Mouse (Mus musculus): ENCODE results near the gene Rnd2. TPM values are rescaled to one million over a fixed set of nuclear protein-coding genes. Genes with fewer than 3 reads are reported as not detected.

The Rnd2 gene
- 7.1 TPM for polyA plus RNA-seq (2014; fragmentation: Illumina TruSeq; extraction: RNeasy Lipid Tissue Mini Kit (QIAGEN cat#74804); ENCODE audit: low read depth, low replicate concordance)

DNA sequence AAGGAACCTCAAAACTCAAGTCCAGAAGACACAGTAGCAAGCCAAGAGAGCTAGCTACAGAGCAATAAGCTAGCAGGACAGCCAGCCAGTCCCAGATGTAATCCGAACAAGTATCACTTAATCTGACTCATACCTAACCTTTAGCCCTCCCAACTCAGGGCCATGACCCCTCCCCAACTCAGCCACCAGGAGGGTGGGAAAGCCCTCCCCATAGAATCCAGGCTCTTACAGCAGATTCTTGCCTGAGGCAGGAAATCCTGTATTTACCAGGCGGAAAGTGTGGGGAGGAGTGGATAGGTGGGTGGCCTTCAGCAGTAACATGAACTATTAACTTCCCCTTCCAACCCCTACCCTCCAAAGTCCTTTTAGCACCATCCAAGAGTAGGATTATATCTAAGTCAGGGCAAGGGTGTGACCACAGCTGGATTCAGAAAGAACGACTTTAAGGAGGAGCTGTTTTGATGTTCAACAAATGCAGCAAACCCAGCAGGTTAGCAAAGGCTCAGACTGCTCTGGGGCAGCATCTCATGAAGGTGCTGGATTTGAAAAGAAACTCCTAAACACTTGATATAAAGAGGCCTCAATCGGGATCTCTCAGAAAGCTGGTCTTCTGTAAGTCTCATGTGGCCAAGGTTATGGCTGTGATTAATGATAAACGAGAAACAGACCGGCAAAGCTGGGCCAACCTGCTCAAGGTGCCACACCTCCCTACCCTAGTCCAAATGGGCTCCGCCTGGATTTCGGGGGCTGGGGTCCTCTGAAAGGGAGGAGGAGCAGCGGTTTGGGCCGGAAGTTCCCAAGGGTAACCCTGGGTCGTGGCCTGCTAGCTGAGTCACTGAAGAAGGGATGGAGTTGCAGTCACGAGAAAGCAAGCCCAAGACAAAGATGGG lies at the start of gene Rnd2:
Rnd2 (plus strand) TSS at position 789 of the 890 bp plus-strand sequence.

DNA sequence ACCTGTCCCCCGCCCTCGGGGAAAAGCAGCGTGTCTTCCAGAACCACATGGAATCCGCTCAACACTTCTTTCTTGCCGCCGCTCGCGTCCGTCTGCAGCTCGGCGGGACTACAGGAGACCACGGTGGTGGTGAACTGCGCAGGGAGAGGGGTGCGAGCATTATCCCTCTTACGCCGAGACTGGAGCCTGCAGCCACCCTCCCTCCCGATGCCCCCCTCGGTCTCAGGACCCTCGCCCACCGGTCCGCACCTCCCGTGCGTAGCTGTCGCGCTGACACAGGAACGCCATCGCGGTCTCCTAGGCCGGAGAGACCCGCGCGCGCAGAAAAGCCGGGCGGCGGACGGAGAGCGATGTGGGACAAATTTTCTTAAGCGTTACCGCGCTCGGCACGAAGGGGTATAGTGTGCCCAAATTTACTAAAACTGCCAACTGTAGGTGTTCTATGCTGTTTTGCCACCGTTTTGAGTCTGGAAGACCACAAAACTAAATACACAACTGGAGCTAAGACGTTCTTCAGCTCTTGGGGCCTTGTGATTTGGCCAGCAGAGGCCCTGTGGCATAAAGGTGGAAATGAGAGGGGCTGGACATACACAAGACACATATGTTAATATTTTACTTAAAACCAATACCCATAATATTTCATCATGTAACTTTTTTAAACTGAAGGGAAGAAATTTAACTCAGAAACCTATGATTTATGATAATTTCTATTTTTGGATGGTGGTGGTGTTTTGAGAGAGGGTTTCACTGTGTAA lies 47.5 kb upstream of the Rnd2 start, which contains the start of gene Aarsd1:
Aarsd1 (minus strand) TSS at position 515 of the 755 bp plus-strand sequence.

DNA sequence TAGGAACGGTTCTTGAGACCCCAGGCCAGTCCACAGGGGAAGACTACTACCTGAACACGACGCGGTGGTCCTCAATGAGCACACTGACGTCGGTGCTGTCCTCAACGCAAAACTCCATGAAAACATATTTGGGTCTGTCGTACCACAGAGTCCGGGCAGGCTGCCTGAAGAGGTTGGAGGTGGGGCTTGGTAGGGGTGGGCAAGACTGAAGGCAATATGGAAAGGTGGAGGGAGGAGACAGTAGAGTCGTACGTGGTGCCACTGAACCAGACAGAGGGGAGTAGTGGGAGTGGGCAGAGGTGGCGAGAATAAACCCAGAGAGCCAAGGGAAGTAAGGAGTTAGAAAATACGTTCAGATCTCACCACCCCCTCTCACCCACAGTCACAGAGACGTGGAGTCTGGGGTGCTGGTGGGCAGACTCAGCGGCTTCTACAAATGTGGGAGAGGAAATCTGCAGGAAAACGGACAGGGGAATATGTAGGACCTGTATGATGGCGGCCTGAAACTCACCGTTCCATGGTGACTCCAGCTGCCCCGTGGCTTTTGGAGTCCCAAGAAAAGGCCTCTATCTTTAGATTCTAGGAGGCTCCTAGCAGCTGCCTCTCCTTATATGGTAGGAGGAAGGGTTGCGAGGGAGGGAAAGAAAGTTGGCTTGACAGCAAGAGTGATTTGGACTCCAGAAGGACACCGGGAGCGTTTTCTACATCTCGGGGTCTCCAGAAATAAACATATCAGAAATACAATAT lies 40.5 kb upstream of the Rnd2 start, which contains the start of gene Gm27029:
Gm27029 (minus strand) TSS at position 692 of the 747 bp plus-strand sequence.

DNA sequence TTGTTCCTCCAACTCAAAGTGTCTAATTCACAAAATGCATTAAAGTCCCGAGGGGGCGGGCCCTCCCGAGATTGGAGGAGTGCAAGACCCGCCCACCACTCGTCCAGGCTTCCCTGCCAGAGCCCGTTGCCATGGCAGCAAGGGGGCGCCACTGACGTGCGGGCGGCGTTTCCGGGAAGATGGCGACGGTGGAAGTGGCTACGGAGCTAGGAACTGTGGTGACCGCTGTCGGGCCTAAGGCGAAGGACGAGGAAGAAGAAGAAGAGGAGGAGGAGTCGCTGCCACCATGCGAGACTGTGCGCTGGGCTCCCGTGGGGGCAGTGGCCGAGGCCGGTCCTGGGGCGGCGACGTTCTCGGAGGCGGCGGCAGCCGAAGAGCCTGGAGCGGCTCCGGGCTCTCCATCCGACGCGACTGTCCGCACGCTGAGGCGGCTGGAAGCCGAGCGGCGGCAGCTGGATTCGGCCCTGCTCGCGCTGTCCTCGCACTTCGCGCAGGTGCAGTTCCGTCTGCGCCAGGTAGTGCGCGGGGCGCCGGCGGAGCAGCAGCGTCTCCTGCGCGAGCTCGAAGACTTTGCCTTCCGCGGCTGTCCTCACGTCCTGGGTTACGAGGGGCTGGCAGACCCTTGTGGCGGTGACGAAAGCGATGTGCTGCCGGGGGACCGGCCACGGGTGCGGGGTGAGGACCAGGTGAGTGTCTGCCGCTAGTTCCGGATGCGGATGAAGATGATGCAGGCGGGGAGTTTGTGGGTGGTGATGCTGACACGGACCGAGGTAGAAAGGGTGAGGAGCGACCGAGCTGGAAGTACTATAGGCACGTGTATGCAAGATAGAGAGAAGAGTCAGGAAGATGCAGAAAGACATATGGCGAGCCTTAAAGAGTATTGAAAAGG lies 39.6 kb upstream of the Rnd2 start, which contains the start of the genes Rundc1 and Ptges3l:
Rundc1 (plus strand) TSS at position 161 of the 889 bp plus-strand sequence.
Ptges3l (minus strand) TSS at position 409 of the 889 bp plus-strand sequence.

DNA sequence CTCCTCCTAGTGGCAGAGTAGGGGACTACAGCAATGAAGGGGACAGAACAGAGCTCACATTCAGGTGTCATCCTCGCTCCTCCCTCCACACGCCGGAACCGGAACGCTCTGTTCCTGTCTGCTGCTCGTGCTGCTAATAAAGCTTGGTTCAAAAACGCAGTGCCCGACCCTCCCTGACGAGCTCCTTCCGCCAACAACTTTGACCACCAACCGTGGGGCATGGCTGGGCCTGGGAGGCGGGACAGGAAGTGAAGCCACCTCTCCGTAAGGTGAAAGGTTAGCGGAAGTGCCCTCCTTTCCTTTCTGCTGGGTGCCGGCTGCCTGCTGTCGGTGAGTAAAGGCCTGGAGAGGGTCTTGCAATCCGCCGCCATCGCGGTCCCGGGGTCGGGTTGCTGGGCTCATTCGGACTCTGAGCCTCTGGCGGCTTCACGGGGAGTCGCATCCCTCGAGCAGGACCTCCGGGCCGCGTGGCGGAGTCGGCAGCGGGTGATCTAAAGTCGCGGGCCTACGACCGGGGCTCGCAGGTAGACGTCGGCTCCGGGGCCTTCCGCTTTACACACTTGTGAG lies 22.6 kb upstream of the Rnd2 start, which contains the start of gene Rpl27:
Rpl27 (plus strand) TSS at position 172 of the 567 bp plus-strand sequence.

DNA sequence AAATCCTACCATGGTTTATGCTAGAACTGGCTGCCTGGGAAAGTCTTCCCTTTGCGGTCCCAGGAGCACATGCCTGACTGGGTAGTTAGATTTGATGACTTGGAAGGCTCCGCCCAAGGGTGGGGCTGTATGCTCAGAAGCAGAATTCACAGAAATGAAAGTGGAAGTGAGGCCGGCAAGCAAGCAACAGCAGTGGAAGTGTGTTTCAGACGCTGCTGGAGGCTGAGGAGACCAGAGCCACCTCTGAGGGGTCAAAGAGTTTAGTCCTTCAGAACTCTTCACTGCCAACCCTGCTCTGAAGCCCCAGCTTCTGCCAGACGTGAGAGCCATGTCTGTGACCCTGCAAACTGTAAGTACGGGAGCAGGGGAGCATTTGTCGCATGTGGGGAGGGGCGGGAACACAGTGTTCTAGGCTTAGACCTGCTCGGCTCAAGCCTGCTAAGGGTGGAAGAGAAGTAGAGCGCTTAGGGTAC lies 16.5 kb upstream of the Rnd2 start, which contains the start of gene Ifi35:
Ifi35 (plus strand) TSS at position 134 of the 473 bp plus-strand sequence.

DNA sequence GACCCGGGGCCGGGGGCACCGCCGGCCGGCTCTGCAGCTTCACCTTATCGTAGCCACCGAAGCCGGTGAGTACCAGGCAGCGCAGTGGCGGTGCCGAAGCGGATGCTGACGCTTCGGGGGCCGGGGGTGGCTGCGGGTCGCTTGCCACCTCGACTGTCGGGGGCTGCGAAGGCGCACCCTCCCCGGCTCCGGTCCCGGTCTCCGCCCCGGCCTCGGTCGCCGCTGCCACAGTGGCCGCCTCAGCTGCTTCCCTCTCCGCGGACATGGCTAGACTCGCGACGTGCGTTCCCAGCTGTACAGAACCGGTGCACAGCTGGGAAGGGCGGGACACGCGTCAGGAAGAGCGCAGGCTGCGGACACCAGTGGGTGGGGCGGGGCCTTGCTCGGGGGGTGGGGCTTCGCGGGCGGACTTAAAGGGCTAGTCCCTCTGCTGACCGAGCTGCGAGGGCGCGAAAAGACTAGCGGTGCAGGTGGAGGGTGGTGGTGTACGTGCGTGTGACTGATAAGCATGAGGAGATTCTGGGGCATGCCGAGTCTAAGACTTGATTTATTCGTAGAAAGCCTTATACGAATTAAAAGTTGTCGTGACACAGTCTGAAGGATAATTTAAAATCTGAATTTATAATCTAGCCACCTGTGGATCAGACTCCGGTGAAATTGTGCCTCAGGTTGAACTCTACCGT lies 1.2 kb downstream of the Rnd2 start, which contains the start of gene Vat1:
Vat1 (minus strand) TSS at position 362 of the 683 bp plus-strand sequence.

Other genes starting within 250 kb of the Rnd2 start
- 30.8 TPM for gene Ezh1, start 238.5 kb upstream of the Rnd2 start, polyA plus RNA-seq (2014; fragmentation: Illumina TruSeq; extraction: RNeasy Lipid Tissue Mini Kit (QIAGEN cat#74804); ENCODE audit: low read depth, low replicate concordance)
- gene Ramp2, start 219.0 kb upstream of the Rnd2 start, polyA plus RNA-seq (2014; fragmentation: Illumina TruSeq; extraction: RNeasy Lipid Tissue Mini Kit (QIAGEN cat#74804); ENCODE audit: low read depth, low replicate concordance) = 49.3 TPM
- gene Vps25, start 211.3 kb upstream of the Rnd2 start, polyA plus RNA-seq (2014; fragmentation: Illumina TruSeq; extraction: RNeasy Lipid Tissue Mini Kit (QIAGEN cat#74804); ENCODE audit: low read depth, low replicate concordance) = 142 TPM
- 13.8 TPM for gene Wnk4, start 204.4 kb upstream of the Rnd2 start, polyA plus RNA-seq (2014; fragmentation: Illumina TruSeq; extraction: RNeasy Lipid Tissue Mini Kit (QIAGEN cat#74804); ENCODE audit: low read depth, low replicate concordance)
- 0.58 TPM for gene Cntd1, start 186.0 kb upstream of the Rnd2 start, polyA plus RNA-seq (2014; fragmentation: Illumina TruSeq; extraction: RNeasy Lipid Tissue Mini Kit (QIAGEN cat#74804); ENCODE audit: low read depth, low replicate concordance)
- 111 TPM for gene Coa3, start 185.9 kb upstream of the Rnd2 start, polyA plus RNA-seq (2014; fragmentation: Illumina TruSeq; extraction: RNeasy Lipid Tissue Mini Kit (QIAGEN cat#74804); ENCODE audit: low read depth, low replicate concordance)
- 86.4 TPM for gene Becn1, start 162.7 kb upstream of the Rnd2 start, polyA plus RNA-seq (2014; fragmentation: Illumina TruSeq; extraction: RNeasy Lipid Tissue Mini Kit (QIAGEN cat#74804); ENCODE audit: low read depth, low replicate concordance)
- gene Psme3, start 148.8 kb upstream of the Rnd2 start, polyA plus RNA-seq (2014; fragmentation: Illumina TruSeq; extraction: RNeasy Lipid Tissue Mini Kit (QIAGEN cat#74804); ENCODE audit: low read depth, low replicate concordance) = 58.9 TPM
- gene Aoc2, start 139.9 kb upstream of the Rnd2 start, polyA plus RNA-seq (2014; fragmentation: Illumina TruSeq; extraction: RNeasy Lipid Tissue Mini Kit (QIAGEN cat#74804); ENCODE audit: low read depth, low replicate concordance) = 2.0 TPM
- 10.5 TPM for gene Aoc3, start 134.4 kb upstream of the Rnd2 start, polyA plus RNA-seq (2014; fragmentation: Illumina TruSeq; extraction: RNeasy Lipid Tissue Mini Kit (QIAGEN cat#74804); ENCODE audit: low read depth, low replicate concordance)
- 0.24 TPM for gene G6pc, start 97.4 kb upstream of the Rnd2 start, polyA plus RNA-seq (2014; fragmentation: Illumina TruSeq; extraction: RNeasy Lipid Tissue Mini Kit (QIAGEN cat#74804); ENCODE audit: low read depth, low replicate concordance)
- gene Aarsd1, start 47.4 kb upstream of the Rnd2 start, polyA plus RNA-seq (2014; fragmentation: Illumina TruSeq; extraction: RNeasy Lipid Tissue Mini Kit (QIAGEN cat#74804); ENCODE audit: low read depth, low replicate concordance) = 46.6 TPM
- 2.9 TPM for gene Gm27029, start 40.2 kb upstream of the Rnd2 start, polyA plus RNA-seq (2014; fragmentation: Illumina TruSeq; extraction: RNeasy Lipid Tissue Mini Kit (QIAGEN cat#74804); ENCODE audit: low read depth, low replicate concordance)
- gene Rundc1, start 39.9 kb upstream of the Rnd2 start, polyA plus RNA-seq (2014; fragmentation: Illumina TruSeq; extraction: RNeasy Lipid Tissue Mini Kit (QIAGEN cat#74804); ENCODE audit: low read depth, low replicate concordance) = 9.5 TPM
- gene Ptges3l, start 39.7 kb upstream of the Rnd2 start, polyA plus RNA-seq (2014; fragmentation: Illumina TruSeq; extraction: RNeasy Lipid Tissue Mini Kit (QIAGEN cat#74804); ENCODE audit: low read depth, low replicate concordance) = 71.9 TPM
- gene Rpl27, start 22.7 kb upstream of the Rnd2 start, polyA plus RNA-seq (2014; fragmentation: Illumina TruSeq; extraction: RNeasy Lipid Tissue Mini Kit (QIAGEN cat#74804); ENCODE audit: low read depth, low replicate concordance) = 319 TPM
- 28.4 TPM for gene Ifi35, start 16.6 kb upstream of the Rnd2 start, polyA plus RNA-seq (2014; fragmentation: Illumina TruSeq; extraction: RNeasy Lipid Tissue Mini Kit (QIAGEN cat#74804); ENCODE audit: low read depth, low replicate concordance)
- gene Vat1, start 1.2 kb downstream of the Rnd2 start, polyA plus RNA-seq (2014; fragmentation: Illumina TruSeq; extraction: RNeasy Lipid Tissue Mini Kit (QIAGEN cat#74804); ENCODE audit: low read depth, low replicate concordance) = 21.1 TPM
- not detected for gene Brca1, start 87.0 kb downstream of the Rnd2 start, polyA plus RNA-seq (2014; fragmentation: Illumina TruSeq; extraction: RNeasy Lipid Tissue Mini Kit (QIAGEN cat#74804); ENCODE audit: low read depth, low replicate concordance)
- gene Nbr1, start 87.2 kb downstream of the Rnd2 start, polyA plus RNA-seq (2014; fragmentation: Illumina TruSeq; extraction: RNeasy Lipid Tissue Mini Kit (QIAGEN cat#74804); ENCODE audit: low read depth, low replicate concordance) = 100.0 TPM
- gene Tmem106a, start 117.2 kb downstream of the Rnd2 start, polyA plus RNA-seq (2014; fragmentation: Illumina TruSeq; extraction: RNeasy Lipid Tissue Mini Kit (QIAGEN cat#74804); ENCODE audit: low read depth, low replicate concordance) = 4.6 TPM
- gene Gm11634, start 134.3 kb downstream of the Rnd2 start, polyA plus RNA-seq (2014; fragmentation: Illumina TruSeq; extraction: RNeasy Lipid Tissue Mini Kit (QIAGEN cat#74804); ENCODE audit: low read depth, low replicate concordance) = not detected
- 54.8 TPM for gene Rdm1, start 162.2 kb downstream of the Rnd2 start, polyA plus RNA-seq (2014; fragmentation: Illumina TruSeq; extraction: RNeasy Lipid Tissue Mini Kit (QIAGEN cat#74804); ENCODE audit: low read depth, low replicate concordance)
- 21.8 TPM for gene Arl4d, start 200.5 kb downstream of the Rnd2 start, polyA plus RNA-seq (2014; fragmentation: Illumina TruSeq; extraction: RNeasy Lipid Tissue Mini Kit (QIAGEN cat#74804); ENCODE audit: low read depth, low replicate concordance)

Measured in heart, adult 10 weeks (tissue).